Mouse (Mus musculus): ENCODE measurements around the gene Sema6d.

GRCm38 (mm10) chr2:124403571-124403970 lies 313.8 kb downstream of the Sema6d start:
- TF ChIP-seq POLR2A (IDR thresholded peaks at IDR 0.05; ENCODE audit: low read depth, low read length) (no peak), CTCF (IDR thresholded peaks at IDR 0.05; ENCODE audit: borderline replicate concordance, insufficient read depth, low read length) (no peak)
